Mouse (Mus musculus) ES-CJ7 (cell line): ENCODE data around the gene Tfdp2.
"Not testable (repeated sequence)": the region's sequence is repeated elsewhere in the genome, so short reads cannot be mapped to it uniquely, and the experiment has no call there.

Experiments used
- DNase-seq: peaks from one replicate; pipeline ENCODE4 v3.0.0; 2011; ENCODE audit warnings: low read depth, low spot score

The Tfdp2 gene

GRCm38 (mm10) chr9:96195885-96196622, at the start of gene Tfdp2:
TSS of gene Tfdp2 (plus strand) at chr9:96196275.
- peak; percentile 94 for DNase-seq

GRCm38 (mm10) chr9:96152801-96153200, 43.3 kb upstream of the Tfdp2 start:
- no peak for DNase-seq

DNA sequence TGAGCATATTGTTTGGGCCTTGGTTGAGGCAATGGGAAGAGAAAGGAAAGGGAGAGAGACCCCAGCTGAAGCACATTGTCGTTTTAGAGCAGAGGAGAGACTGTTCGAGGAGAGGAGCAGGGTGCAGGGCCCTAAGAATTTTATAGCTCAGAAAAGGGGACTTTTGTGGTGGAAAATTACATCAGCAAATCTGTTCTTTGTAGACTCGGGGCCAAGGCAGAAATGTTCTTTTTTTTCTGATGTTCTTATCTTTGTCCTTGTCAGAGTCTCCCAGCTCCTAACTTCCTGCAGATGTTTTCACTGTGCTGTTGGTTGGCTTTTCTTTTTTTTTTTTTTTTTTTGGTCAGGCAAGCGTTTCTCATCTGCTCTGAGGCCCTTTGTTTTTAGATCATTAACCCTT, 37.6 kb upstream of the Tfdp2 start:
- no peak for DNase-seq

DNA sequence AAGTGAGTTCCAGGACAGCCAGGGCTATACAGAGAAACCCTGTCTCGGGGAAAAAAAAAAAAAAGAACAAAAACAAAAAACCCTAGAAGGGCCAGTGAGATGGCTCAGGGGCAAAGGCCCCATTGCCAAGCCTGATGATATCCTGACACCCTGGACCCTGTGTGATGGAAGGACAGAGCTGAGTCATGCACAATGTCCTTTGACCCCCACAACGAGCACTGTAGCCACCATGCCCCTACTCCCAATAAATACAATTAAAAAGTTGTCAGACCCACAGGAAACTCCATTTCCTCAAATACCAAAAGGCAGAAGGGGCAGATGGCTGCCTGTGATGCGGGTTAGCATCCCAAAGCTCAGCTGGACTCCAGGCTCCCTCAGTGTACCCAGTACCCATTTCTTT, 37.0 kb upstream of the Tfdp2 start:
- DNase-seq, result no peak

- no peak for DNase-seq
Measured at GRCm38 (mm10) chr9:96160767-96161166, 35.3 kb upstream of the Tfdp2 start.

DNA sequence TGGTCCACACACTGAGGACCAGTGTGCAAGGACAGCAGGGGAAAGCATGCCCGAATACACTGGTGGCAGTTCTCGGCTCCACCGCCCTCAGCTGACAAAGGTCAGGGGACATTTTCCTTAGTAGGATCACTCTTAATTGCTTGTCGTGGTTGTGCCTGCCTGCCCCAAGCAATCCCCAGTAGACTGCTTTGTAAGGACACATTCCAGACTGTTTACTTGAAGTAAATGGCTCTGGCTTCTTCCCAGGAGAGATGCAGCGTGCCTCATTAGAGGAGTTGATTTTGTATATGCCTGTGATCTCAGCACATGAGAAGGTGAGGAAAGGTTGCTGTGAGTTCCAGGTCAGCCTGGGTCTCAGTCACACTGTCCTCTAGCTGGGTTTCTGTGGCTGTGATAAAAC, 33.7 kb upstream of the Tfdp2 start:
- DNase-seq, result no peak

- no peak for DNase-seq
Measured at GRCm38 (mm10) chr9:96163443-96163842, 32.6 kb upstream of the Tfdp2 start.

DNA sequence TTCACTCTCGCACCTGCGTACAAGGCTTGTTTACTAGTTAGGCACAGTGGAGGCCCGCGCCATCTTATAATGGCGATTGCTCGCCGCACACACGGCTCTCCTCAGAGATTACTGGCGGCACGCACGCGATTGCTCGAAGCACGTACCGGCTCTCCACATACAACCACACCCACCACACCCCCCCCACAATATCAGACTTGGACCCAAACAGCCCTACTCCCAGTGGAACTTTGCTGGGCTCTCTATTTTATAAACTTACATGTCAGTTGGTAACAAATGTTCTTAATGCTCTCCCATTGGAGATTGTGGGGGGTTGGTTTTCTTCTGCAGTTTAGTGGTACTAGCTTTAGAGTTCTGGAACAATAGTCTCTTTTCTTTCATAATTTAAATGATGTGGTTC, 32.1 kb upstream of the Tfdp2 start:
- DNase-seq, result not testable (repeated sequence)

- peak; percentile 89 for DNase-seq
Measured at GRCm38 (mm10) chr9:96167168-96167585, 28.9 kb upstream of the Tfdp2 start.

DNA sequence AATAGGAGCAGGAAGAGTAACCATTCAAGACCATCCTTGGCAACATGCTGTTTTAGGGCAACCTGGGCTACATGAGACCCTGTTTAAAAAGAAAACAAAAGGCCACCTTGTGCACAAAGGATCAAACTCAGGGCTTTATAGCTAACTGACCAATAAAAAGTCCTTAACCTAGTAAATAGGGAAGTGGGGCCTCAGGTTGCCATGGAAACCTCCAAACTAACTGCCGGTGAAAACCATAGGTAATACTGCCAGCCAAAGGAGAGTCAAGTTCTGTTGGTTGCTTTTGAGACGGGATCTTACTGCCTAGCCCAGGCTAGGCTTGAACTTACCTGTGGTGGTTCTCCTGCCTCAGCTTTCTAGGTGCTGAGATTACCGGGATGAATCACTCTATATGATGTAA, 25.5 kb upstream of the Tfdp2 start:
- no peak for DNase-seq

DNA sequence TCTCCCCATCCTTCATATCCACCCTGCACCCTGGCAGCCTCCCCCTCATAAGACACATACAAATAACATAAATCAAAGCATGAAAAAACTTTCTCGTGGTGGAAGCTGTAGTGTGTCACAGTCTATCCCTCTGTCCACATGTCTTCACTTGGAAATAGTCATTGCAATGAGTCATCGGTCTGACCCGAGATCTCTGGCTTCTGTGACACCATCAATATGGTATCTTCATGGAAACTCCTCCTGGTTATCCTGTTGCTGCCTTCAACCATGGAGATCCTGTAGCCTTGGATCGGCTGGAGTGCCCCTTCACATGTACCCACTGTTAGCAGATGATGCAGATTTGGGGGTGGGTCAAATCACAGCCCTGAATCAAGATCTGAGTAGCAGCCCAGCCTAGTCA, 11.2 kb upstream of the Tfdp2 start:
- DNase-seq, result no peak

- no peak for DNase-seq
Measured at GRCm38 (mm10) chr9:96186701-96187100, 9.4 kb upstream of the Tfdp2 start.

GRCm38 (mm10) chr9:96196636-96197181, 634 bp downstream of the Tfdp2 start:
- peak; percentile 55 for DNase-seq

DNA sequence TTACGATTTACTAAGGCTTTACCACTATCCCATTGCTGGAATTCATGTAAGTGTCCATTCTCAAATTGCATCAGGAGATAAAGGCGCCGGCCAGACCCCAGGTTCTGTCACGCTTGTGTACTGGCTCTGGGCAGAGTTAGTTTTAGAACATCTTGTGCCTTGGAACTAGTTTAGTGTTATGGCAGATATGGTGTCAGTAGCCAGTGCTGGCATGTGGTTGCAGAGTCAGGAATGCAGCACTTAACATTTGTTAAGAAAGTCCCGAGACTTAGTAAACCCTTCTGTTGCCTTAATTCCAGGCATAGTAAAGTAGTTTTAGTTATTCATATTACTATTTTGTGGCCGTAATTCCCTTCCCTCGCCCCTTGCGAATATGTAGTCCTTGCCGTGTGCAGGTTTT, 1.7 kb downstream of the Tfdp2 start:
- no peak for DNase-seq

DNA sequence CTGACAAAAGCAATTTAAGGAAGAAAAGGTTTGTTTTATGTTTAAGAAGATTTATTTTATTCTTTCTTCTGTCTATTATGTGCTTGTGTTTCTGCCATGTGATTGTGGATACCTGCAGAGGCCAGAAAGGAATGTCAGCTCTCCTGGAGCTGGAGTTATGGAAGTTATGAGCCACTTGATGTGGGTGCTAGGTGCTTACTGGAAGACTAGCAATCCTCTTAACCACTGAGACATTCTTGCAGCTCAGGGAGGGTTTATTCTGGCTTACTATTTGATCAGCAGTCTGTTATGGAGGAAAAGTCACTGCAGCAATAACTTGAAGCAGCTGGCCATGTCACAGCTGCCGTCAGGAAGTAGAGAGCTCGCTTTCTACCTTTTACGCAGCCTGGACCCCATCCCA, 7.6 kb downstream of the Tfdp2 start:
- DNase-seq, result no peak

GRCm38 (mm10) chr9:96207428-96207827, 11.4 kb downstream of the Tfdp2 start:
- DNase-seq, result no peak

DNA sequence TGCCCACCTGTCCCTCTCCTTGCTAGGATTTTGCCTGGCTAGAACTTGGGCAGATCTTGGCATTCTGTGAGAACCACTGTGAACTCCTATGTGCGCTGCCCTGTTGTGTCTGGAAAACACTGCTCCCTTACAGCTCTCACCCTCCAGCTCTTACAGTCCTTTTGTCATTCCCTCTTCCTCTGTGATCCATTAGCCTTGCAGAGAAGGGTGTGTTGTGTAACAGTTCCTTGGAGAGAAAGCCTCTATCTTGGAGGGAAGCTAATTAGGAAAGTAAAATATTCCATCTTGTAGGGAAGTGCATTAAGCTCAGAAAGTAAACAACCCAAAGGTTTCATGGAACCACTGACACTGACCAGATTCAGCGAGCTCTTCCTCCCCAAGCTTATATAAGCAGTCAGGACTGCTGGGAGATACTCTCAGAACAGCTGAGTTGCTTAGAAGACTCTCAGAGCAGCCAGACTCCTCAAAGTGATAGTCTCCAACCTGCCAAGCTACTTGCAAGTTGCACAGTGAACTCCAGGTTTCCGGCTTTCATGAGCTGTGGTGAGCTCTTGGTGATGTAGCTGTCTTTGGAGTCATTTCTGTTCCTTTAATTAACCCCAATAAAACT, 17.1 kb downstream of the Tfdp2 start:
- no peak for DNase-seq

- no peak for DNase-seq
Measured at GRCm38 (mm10) chr9:96214171-96214570, 18.1 kb downstream of the Tfdp2 start.

DNA sequence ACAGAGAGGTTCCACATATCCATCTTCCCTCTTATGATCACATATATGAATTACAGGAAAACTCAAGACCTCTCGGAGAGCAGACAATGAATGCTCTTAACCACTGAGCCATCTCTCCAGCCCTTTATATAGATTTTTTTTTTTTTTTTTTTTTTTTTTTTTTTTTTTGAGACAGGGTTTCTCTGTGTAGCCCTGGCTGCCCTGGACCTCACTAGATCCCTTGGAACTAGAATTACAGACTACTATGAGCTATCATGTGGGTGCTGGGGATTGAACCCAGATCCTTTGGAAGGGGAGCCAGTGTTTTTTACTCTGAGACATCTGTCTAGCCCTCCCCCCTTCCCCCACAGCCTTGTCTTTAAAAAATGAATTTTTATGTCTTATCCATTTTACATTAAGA, 21.2 kb downstream of the Tfdp2 start:
- DNase-seq, result no peak

- DNase-seq, result no peak
Measured at GRCm38 (mm10) chr9:96217799-96218198, 21.7 kb downstream of the Tfdp2 start.

DNA sequence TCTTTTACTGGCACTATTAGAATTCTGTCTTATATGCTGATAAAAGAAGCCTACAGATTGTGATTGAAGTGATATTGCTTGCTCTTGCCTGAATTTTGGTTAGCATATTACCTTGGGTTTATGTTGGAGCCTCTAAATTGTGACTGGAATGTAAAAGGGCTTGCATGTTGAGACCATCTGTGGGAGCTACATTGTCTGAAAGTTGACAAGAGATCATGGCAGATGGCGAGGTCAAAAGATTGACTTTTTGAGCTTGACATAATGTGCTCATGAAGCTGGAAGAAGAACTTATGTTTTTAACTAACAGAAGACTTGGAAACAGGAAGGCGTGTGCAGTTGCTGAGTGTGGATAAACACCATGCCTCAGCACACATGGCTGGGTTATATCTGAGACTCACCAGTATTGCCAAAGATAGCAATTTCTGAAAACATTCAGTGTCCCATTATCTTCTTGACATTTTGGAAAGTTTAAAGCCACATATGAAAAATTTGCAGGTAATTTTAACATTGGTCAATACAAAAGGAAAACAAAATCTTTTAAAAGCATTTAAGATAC, 23.1 kb downstream of the Tfdp2 start:
- no peak for DNase-seq

- no peak for DNase-seq
Measured at GRCm38 (mm10) chr9:96220419-96220818, 24.3 kb downstream of the Tfdp2 start.

DNA sequence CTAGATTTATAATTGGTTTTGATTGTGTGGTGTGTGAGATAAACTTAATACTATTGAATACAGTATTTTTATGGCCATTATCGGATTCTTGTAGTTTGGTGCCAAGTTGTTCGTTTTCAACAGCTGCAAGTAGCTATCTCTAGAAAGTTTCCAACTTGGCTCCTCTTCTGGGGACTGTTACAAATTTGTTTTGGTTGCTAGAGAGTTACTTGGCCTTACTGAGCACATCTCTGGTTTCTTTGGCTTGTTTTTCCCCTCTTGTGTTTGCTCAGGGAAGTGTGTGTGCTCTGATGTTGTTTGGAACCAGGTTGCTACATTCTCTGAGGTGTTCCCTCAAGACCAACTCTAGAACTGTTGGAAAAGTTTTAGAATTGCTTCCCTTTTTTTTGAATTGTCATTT, 27.2 kb downstream of the Tfdp2 start:
- no peak for DNase-seq
